Mouse (Mus musculus): ENCODE data around the gene Brd2. TPM values are rescaled to one million over a fixed set of nuclear protein-coding genes. Genes with fewer than 3 reads are reported as not detected.
A peak's percentile ranks its signal among the peaks of the same experiment; 100 is the strongest.

Brd2 gene
- polyA plus RNA-seq, 1 experiment from 2014 or later = 98.5 TPM

DNA sequence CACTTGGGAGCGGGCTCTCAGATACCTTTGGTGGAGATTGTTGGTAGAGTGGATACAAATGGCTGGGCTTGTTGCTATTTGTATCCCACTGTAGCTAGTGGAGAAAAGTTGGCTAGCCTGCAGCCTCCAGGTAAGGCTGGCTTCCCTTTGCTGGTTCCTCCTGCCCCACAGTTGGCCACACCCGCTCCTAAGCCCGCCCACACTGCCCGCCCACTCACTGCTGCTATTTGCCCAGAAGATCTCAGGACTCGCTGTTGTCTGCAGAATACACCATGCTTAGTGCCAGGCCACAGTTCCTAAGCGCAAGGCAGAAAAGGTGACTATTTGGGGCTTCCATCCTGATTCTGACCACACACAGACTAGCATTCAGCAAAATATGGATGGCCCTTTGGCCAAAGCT, 5.0 kb upstream of the Brd2 start:
- WGBS = 35% methylated on average over 6 of the region's 6 CpGs
- no peaks in the 10 kb centered on the region for H3K9me3 ChIP-seq (ENCODE audit: control insufficient read depth, low read length)
- no peaks in the 10 kb centered on the region for H3K27me3 ChIP-seq (replicated peaks; ENCODE audit: control insufficient read depth, insufficient read depth, low read length)
- no peak overlapping the region for H3K9ac ChIP-seq (ENCODE audit: low read depth, low read length)
- H3K4me1 ChIP-seq (ENCODE audit: control insufficient read depth, insufficient read depth, low read depth, low read length) = peaks cover 21% of the 10 kb centered on the region
- no peak overlapping the region for H3K27ac ChIP-seq (ENCODE audit: low read depth, low read length)
- H3K4me2 ChIP-seq (ENCODE audit: low read length) = no peak overlapping the region
- no peak for ATAC-seq
- H3K36me3 ChIP-seq (ENCODE audit: control insufficient read depth, insufficient read depth, low read length) = no peaks in the 10 kb centered on the region
- H3K4me3 ChIP-seq (ENCODE audit: low read length) = no peak overlapping the region

GRCm38 (mm10) chr17:34126826-34127420, 4.5 kb upstream of the Brd2 start:
- WGBS = 64% methylated on average over 9 of the region's 9 CpGs
- no peak overlapping the region for H3K4me3 ChIP-seq (ENCODE audit: low read length)
- H3K9me3 ChIP-seq (ENCODE audit: control insufficient read depth, low read length) = no peaks in the 10 kb centered on the region
- no peak overlapping the region for H3K9ac ChIP-seq (ENCODE audit: low read depth, low read length)
- no peaks in the 10 kb centered on the region for H3K27me3 ChIP-seq (replicated peaks; ENCODE audit: control insufficient read depth, insufficient read depth, low read length)
- no peak overlapping the region for H3K4me2 ChIP-seq (ENCODE audit: low read length)
- no peaks in the 10 kb centered on the region for H3K36me3 ChIP-seq (ENCODE audit: control insufficient read depth, insufficient read depth, low read length)
- H3K4me1 ChIP-seq (ENCODE audit: control insufficient read depth, insufficient read depth, low read depth, low read length) = peaks cover 21% of the 10 kb centered on the region
- no peak for ATAC-seq
- H3K27ac ChIP-seq (ENCODE audit: low read depth, low read length) = no peak overlapping the region

DNA sequence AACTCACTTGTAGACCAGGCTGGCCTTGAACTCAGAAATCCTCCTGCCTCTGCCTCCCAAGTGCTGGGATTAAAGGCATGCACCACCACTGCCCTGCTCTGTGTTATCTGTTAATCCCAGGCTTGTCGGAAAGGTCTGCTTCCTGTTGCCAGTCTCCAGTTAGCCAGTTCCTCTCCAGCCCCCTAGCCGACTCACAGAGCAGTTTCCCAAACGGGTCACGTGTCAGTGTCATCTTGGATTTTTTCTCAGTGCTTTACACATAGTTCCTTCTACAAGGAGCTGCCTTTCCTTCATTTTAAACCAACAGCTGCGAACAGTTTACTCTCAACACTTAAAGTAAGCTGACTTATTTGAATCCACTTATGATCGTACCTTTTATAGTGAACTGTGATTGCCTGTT, 2.2 kb upstream of the Brd2 start:
- H3K9me3 ChIP-seq (ENCODE audit: control insufficient read depth, low read length) = no peaks in the 10 kb centered on the region
- no peaks in the 10 kb centered on the region for H3K36me3 ChIP-seq (ENCODE audit: control insufficient read depth, insufficient read depth, low read length)
- H3K4me3 ChIP-seq (ENCODE audit: low read length) = no peak overlapping the region
- H3K27ac ChIP-seq (ENCODE audit: low read depth, low read length) = no peak overlapping the region
- no peak for ATAC-seq
- 87% methylated on average over 6 of the region's 6 CpGs for WGBS
- no peak overlapping the region for H3K9ac ChIP-seq (ENCODE audit: low read depth, low read length)
- H3K27me3 ChIP-seq (replicated peaks; ENCODE audit: control insufficient read depth, insufficient read depth, low read length) = no peaks in the 10 kb centered on the region
- peaks cover 21% of the 10 kb centered on the region for H3K4me1 ChIP-seq (ENCODE audit: control insufficient read depth, insufficient read depth, low read depth, low read length)
- peak overlapping the region; percentile 5; the same call in 1 of the 2 replicates for H3K4me2 ChIP-seq (ENCODE audit: low read length)

DNA sequence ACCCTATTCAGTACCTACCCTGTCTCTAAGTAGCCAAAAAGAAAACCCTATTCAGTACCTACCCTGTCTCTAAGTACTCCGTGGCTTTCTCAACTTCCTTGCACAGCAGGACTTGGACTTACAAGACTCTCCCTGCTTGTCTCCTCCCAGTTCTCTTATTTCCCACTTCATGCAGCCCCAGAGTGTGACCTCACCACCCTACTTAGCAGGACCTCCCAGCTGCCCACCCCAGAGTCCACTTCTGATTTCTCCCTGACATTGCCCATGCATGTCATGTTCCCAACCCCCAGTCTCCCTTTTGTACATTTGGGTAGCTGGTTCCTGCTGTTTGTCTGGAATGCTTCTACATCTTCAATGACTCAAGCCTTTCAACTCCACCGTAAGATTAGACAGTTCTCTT, 1.1 kb upstream of the Brd2 start:
- Histone ChIP-seq H3K4me3 (ENCODE audit: low read length) (peak overlapping the region; percentile 86), H3K27me3 (replicated peaks; ENCODE audit: control insufficient read depth, insufficient read depth, low read length) (no peaks in the 10 kb centered on the region), H3K9me3 (ENCODE audit: control insufficient read depth, low read length) (no peaks in the 10 kb centered on the region), H3K27ac (ENCODE audit: low read depth, low read length) (peak overlapping the region; percentile 100), H3K4me2 (ENCODE audit: low read length) (peak overlapping the region; percentile 84), H3K36me3 (ENCODE audit: control insufficient read depth, insufficient read depth, low read length) (peaks cover 3% of the 10 kb centered on the region; the same call in 1 of the 2 replicates), H3K9ac (ENCODE audit: low read depth, low read length) (peak overlapping the region; percentile 99), H3K4me1 (ENCODE audit: control insufficient read depth, insufficient read depth, low read depth, low read length) (peaks cover 18% of the 10 kb centered on the region)
- 3% methylated on average over 2 of the region's 2 CpGs for WGBS
- no peak for ATAC-seq

DNA sequence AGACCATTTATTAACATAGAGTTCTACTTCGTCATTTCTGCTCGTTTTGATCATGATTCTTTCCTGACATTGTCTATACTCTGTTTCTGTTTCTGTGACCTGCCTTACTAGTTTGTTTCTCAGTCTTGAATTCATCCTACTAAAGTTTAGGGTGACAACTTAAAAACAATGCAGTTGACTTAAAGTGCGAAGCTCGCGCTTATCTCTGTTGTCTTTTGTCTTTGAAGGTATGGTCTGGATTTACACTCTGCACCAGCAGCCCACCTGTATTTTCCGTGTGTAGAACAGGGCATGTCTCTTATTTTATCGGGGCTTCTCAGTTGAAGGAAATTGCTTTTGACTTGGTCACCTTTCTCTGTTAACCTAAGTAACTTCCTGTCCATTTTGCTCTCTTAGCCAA, 677 bp upstream of the Brd2 start:
- WGBS = 1% methylated on average over 7 of the region's 7 CpGs
- peak overlapping the region; percentile 86 for H3K4me3 ChIP-seq (ENCODE audit: low read length)
- H3K27ac ChIP-seq (ENCODE audit: low read depth, low read length) = peak overlapping the region; percentile 100
- peak overlapping the region; percentile 99 for H3K9ac ChIP-seq (ENCODE audit: low read depth, low read length)
- no peaks in the 10 kb centered on the region for H3K27me3 ChIP-seq (replicated peaks; ENCODE audit: control insufficient read depth, insufficient read depth, low read length)
- H3K4me1 ChIP-seq (ENCODE audit: control insufficient read depth, insufficient read depth, low read depth, low read length) = peaks cover 17% of the 10 kb centered on the region
- H3K9me3 ChIP-seq (ENCODE audit: control insufficient read depth, low read length) = no peaks in the 10 kb centered on the region
- H3K36me3 ChIP-seq (ENCODE audit: control insufficient read depth, insufficient read depth, low read length) = peaks cover 4% of the 10 kb centered on the region; the same call in 1 of the 2 replicates
- peak overlapping the region; percentile 84 for H3K4me2 ChIP-seq (ENCODE audit: low read length)
- ATAC-seq = no peak

DNA sequence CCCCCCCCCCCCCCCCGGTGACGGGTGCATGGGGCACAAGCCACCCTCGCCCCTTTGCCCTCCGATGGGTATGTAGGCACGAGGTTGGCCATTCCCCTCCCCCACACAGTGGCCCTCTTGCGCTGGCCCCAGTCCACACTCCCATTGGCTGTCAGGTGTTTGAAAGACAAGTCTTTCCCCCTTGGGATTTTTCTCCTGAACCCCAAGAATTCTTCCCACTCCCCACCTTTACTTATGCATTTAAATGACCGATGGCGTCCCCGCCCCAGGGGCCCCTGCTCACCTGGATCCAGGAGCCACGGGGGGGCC, 601 bp downstream of the Brd2 start:
- Histone ChIP-seq H3K9me3 (ENCODE audit: control insufficient read depth, low read length) (no peaks in the 10 kb centered on the region), H3K36me3 (ENCODE audit: control insufficient read depth, insufficient read depth, low read length) (peaks cover 4% of the 10 kb centered on the region; the same call in 1 of the 2 replicates), H3K4me2 (ENCODE audit: low read length) (peak overlapping the region; percentile 84), H3K27ac (ENCODE audit: low read depth, low read length) (peak overlapping the region; percentile 100), H3K4me1 (ENCODE audit: control insufficient read depth, insufficient read depth, low read depth, low read length) (peaks cover 22% of the 10 kb centered on the region), H3K9ac (ENCODE audit: low read depth, low read length) (peak overlapping the region; percentile 99), H3K27me3 (replicated peaks; ENCODE audit: control insufficient read depth, insufficient read depth, low read length) (no peaks in the 10 kb centered on the region), H3K4me3 (ENCODE audit: low read length) (peak overlapping the region; percentile 86)
- WGBS = under 1% methylated on average over 7 of the region's 10 CpGs
- no peak for ATAC-seq

GRCm38 (mm10) chr17:34121172-34121878, 1.1 kb downstream of the Brd2 start:
- Histone ChIP-seq H3K36me3 (ENCODE audit: control insufficient read depth, insufficient read depth, low read length) (peaks cover 4% of the 10 kb centered on the region; the same call in 1 of the 2 replicates), H3K4me3 (ENCODE audit: low read length) (peak overlapping the region; percentile 86), H3K27me3 (replicated peaks; ENCODE audit: control insufficient read depth, insufficient read depth, low read length) (no peaks in the 10 kb centered on the region), H3K27ac (ENCODE audit: low read depth, low read length) (peak overlapping the region; percentile 100), H3K4me2 (ENCODE audit: low read length) (peak overlapping the region; percentile 84), H3K4me1 (ENCODE audit: control insufficient read depth, insufficient read depth, low read depth, low read length) (peaks cover 27% of the 10 kb centered on the region), H3K9me3 (ENCODE audit: control insufficient read depth, low read length) (no peaks in the 10 kb centered on the region), H3K9ac (ENCODE audit: low read depth, low read length) (peak overlapping the region; percentile 99)
- ATAC-seq = peak; percentile 21
- WGBS = under 1% methylated on average over 31 of the region's 35 CpGs

- Histone ChIP-seq H3K9me3 (ENCODE audit: control insufficient read depth, low read length) (no peaks in the 10 kb centered on the region), H3K27me3 (replicated peaks; ENCODE audit: control insufficient read depth, insufficient read depth, low read length) (no peaks in the 10 kb centered on the region), H3K36me3 (ENCODE audit: control insufficient read depth, insufficient read depth, low read length) (peaks cover 7% of the 10 kb centered on the region), H3K9ac (ENCODE audit: low read depth, low read length) (peak overlapping the region; percentile 99), H3K4me1 (ENCODE audit: control insufficient read depth, insufficient read depth, low read depth, low read length) (peaks cover 28% of the 10 kb centered on the region), H3K27ac (ENCODE audit: low read depth, low read length) (peak overlapping the region; percentile 100), H3K4me2 (ENCODE audit: low read length) (peak overlapping the region; percentile 84), H3K4me3 (ENCODE audit: low read length) (peak overlapping the region; percentile 86)
- no peak; the same call in 1 of the 2 replicates for ATAC-seq
- 0% methylated on average over 31 of the region's 31 CpGs for WGBS
These were observed 1.6 kb downstream of the Brd2 start for GRCm38 (mm10) chr17:34120814-34121171.

DNA sequence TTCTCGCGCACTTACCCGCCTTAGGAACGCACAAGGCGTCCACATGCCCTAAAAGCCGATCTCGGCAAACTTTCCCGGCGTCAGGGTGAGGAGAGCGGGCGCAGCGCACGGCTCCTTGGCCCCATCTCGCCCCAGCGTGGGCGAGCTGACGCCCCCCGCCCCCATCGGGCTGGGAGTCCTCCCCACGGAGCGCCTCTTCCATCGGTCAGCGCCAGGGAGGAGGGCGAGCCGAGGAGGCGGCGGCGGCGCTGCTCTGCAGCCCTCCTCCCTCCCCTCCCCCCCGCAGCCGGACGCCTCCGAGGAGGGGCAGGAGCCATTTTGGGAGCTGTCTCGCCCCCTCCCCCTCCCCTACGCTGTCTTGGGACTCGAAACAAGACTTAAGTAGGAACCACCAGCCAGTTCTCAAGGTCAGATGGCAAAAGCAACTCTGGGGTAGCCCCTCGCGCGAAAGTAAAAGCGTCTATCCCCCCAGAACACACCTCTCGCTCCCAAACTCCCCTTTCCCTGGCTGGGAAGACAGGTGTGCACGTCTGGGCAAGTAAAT, 2.2 kb downstream of the Brd2 start:
- Histone ChIP-seq H3K27ac (ENCODE audit: low read depth, low read length) (peak overlapping the region; percentile 100), H3K36me3 (ENCODE audit: control insufficient read depth, insufficient read depth, low read length) (peaks cover 12% of the 10 kb centered on the region), H3K4me1 (ENCODE audit: control insufficient read depth, insufficient read depth, low read depth, low read length) (peaks cover 28% of the 10 kb centered on the region), H3K9ac (ENCODE audit: low read depth, low read length) (peak overlapping the region; percentile 99), H3K4me3 (ENCODE audit: low read length) (peak overlapping the region; percentile 86), H3K9me3 (ENCODE audit: control insufficient read depth, low read length) (no peaks in the 10 kb centered on the region), H3K4me2 (ENCODE audit: low read length) (peak overlapping the region; percentile 84), H3K27me3 (replicated peaks; ENCODE audit: control insufficient read depth, insufficient read depth, low read length) (no peaks in the 10 kb centered on the region)
- ATAC-seq = peak; percentile 5; the same call in 1 of the 2 replicates
- 0% methylated on average over 31 of the region's 42 CpGs for WGBS

Measured in hindbrain, embryonic 16.5 days (tissue).